Mouse (Mus musculus) fibroblast of lung, adult 2 months (primary cell): ENCODE measurements around the gene Zan.

ENCODE experiments used
- DNase-seq: peaks from one replicate; pipeline ENCODE4 v3.0.0-alpha.2; 2011; ENCODE audit warnings: low read depth

Zan gene

GRCm38 (mm10) chr5:137476964-137477363 lies at the start of gene Zan:
TSS of gene Zan (minus strand) at chr5:137477064.
- no peak for DNase-seq

GRCm38 (mm10) chr5:137526192-137526936 lies 49.5 kb upstream of the Zan start:
- no peak for DNase-seq

- DNase-seq, result no peak
Measured at GRCm38 (mm10) chr5:137525511-137525910, 48.6 kb upstream of the Zan start.

DNA sequence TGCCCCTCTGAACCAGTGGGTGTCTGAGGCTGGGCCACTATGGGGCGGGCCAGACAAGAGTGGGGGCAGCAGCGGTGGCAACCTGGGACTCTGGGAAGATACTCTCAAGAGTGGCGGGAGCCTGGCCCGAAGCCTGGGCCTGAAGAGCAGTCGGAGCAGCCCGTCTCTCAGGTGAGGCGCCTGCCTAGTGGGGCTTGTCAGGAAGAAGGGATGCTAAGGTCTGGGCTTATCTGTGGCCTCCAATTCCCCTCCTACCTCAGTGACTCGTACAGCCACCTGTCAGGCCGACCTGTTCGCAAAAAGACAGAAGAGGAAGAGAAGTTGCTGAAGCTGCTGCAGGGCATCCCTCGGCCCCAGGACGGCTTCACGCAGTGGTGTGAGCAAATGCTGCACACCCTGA lies 47.8 kb upstream of the Zan start:
- DNase-seq, result no peak

DNA sequence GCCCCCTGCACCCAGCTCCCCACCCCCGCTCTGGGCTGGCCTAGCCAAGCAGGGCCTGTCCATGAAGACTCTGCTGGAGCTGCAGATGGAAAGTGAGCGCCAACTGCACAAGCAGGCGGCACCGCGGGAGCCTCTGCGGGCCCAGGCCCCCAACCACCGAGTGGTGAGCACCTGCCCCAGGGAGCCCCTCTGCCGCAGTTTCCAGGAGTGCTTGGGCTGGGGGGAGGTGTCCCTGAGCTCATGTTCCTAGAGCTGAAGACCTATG lies 47.3 kb upstream of the Zan start:
- DNase-seq, result no peak

GRCm38 (mm10) chr5:137523396-137524250 lies 46.8 kb upstream of the Zan start:
- no peak for DNase-seq

GRCm38 (mm10) chr5:137522711-137523110 lies 45.8 kb upstream of the Zan start:
- no peak for DNase-seq

DNA sequence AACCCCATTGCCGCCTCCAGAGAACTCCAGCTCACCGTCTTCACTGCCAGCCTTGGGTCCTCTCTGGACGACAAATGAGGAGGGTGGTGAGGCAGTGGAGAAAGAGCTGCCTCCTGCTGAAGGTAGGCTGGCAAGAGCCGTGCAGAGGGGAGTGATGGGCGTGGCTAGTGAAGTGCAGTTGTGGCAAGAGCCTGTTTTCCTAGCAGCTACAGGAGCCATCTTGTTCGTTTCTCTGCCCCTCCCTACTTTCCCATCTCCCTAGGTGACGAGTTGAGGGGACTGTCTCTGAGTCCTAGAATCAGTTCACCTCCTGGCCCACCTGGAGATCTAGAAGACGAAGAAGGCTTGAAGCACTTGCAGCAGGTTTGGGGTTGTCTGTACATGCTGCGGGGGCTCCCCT lies 45.0 kb upstream of the Zan start:
- no peak for DNase-seq

- no peak for DNase-seq
Measured at GRCm38 (mm10) chr5:137519691-137520550, 43.1 kb upstream of the Zan start.

GRCm38 (mm10) chr5:137518436-137518835 lies 41.6 kb upstream of the Zan start, which contains the start of gene Gigyf1:
TSS of gene Gigyf1 (plus strand) at chr5:137518548.
- DNase-seq, result no peak

- no peak for DNase-seq
Measured at GRCm38 (mm10) chr5:137514811-137515210, 37.9 kb upstream of the Zan start.

DNA sequence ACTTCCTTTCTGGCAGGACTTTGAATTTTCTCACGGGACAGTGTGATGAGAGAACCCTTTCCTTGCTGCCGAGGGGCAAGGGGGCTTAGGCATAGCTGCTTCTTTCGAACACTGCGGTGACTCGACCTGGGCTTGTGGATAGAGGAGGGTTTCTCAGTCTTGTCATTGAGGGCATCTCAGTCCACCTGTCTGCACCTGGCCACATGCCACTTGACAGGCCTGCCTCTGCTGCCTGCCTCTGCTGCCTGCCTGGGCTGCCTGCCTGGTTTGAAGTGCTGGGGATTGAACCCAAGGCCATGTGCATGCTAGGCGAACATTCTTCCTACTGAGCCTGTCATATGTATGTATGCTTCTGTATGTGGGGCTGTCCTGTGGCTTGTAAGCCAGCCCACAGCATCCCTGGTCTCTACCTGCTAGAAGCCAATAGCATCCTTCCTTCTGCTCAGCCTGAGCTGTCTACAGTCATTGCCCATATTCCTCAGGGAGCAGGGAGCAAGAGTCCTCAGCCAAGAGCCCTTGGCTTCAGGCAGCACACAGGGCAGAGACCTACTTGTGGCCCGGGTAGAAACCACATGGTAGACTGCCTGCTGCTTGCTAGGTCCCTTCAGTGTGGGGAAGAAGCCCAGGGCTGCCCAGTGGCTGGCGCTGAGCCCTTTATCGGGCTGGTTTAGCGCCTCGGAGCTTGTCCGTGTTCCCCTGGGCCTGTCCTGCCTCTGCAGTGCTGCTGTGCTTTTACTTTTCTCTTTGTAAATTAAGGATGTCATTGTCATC lies 37.3 kb upstream of the Zan start:
- no peak for DNase-seq

DNA sequence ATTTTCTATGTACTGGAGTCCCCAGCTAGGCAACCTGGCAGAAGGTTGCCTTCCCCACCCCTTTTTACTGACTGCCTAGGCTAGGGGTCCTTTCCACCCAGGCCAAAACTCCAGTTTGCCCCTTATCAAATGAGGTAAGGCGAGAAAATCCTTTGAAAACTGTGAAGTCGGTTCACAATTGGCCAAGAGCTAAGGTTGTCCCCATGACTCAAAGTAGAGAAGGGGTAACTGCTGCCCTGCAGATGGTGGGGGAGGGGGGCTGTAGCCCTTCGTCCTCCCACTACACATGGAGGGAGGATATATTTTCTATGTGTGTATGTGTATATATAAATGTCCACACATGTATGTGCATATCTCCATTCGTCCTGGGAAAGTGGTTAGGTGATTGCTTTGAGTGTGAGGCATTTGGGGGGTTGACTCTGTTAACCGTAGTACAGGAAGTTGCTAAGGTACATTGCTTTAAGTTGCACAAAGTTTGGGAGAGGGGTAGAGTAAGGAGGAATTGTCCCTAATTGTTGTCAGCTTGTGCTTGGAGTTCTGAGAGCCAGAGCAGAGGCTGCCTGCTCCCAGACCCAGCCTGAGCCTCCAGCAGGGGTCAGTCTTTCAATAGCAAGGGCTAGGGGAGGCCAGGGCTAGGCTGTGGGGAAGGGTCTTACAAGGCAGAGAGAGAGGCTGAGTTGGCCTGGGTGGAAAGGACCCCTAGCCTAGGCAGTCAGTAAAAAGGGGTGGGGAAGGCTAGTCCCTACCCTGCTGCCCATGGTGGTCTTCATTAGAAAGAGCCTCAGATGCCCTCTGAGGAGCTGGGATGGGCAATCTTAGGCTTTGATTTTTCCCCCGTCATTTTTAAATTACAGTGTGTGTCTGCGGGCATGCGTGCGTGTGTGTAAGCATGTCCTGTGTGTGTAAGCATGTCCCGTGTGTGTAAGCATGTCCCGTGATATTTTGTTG lies 36.3 kb upstream of the Zan start:
- DNase-seq, result no peak

- no peak for DNase-seq
Measured at GRCm38 (mm10) chr5:137511706-137512105, 34.8 kb upstream of the Zan start.

DNA sequence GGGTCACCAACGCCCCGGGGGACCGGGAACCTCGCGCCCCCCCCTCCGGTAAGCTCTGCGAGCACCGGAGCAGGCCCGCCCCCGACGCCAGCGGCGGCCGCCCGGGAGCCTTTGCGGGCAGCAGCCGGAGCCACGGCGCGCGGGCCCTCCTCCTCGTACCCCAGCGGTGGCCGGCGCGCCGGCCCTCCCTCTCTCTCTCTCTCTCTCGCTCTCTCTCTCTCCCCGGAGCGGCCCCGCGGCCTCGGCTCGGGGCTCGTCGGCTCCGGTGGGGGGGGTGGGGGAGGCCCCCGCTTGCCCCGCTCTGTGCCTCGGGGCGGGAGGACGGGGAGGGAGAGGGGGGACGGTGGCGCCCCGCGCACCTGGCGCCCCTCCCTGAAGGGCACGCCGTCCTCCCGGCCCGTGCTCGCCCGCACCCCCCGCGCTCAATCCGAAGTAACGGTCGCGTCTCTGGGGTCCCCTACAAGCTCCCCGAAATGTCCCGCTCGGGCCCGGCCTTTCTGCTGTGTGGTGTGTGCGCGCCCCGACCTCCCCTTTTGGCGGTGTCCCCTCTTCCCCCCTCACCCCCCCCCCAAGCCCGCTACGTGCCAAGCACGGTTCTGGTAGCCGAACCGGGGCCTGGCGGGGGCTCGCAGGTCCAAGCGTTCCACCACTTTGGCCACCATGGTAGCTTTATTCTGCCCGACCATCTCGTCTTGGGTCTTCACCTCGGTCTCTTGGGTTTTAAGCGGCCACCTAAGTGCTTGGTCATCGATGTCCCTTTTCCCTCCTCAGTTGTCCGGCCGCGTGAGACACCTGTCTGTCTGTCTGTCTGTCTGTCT lies 33.9 kb upstream of the Zan start:
- no peak for DNase-seq

DNA sequence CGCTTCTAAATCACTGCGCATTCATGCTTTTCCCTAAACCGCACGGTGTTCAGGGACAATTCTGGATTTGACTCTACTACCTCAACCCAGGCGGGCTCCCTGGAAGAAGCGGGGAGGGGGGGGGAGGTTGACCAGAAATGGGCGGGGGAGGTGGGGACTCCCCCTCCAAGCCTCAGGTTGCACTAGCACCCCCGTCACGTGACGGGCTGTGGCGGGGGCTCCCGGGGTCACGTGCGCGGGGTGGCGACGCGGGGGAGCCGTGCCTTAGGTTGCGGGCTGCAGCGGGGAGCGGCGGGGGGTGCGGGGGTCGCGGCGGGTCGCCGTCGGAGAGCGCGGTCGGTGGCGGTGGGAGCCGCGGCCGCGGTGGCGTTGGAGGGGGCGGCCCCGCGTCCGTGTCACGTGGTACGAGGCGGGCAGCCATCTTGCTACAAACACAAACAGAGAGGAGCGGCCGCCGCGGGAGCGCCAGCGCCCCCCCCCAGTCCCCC lies 33.2 kb upstream of the Zan start:
- DNase-seq, result no peak

DNA sequence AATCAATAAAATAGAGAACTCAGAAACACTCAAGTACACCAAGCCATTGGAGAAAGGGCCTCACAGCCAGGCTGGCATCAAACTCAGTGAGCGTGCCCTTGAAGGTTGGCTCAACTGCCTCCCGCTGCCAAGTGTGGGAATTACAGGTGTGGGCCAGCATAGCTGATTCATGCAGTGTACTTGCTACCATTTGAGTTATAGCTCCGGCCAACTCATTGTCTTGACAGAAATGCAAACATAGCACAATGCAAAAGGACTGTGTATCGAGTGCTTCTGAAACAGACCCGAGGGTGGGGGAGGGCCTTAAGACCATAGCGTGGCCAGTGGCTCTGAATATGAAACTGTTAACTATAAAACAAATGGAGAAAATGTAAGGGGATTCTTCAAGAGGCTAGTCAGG lies 27.2 kb upstream of the Zan start:
- no peak for DNase-seq

DNA sequence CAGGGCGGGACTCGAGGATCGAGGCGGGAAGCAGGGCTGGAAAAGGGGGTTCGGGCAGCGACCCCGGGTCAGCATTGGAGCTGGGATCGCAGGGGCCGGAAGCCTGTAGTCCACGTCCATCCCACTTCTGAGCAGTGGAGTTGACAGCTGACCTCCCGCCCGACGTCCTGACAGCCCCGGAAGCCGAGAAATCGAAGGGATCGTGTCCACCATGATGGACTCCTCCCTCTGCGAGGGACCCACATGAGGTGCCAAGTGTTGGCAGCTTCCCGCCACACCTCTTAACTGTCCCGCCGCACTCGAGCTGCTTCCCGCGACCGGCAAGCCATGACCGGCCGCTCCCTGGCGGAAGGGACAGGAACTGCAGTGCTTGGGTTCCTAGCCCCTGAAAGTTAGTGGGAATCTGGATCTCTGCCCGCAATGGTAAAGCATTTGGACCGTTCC lies 25.8 kb upstream of the Zan start:
- DNase-seq, result no peak
